Mouse (Mus musculus) cerebellum, adult 2 months (tissue): ENCODE measurements around the gene Senp5.

Source experiments
- CTCF ChIP-seq: fragments of 200-500 bp; IDR thresholded peaks from 2 replicates; pipeline ENCODE4 v1.5.1; 2011; ENCODE audit warnings: low read depth, mild to moderate bottlenecking, control low read depth, low read length, moderate library complexity, borderline replicate concordance; ENCODE audit not compliant: insufficient read depth
- POLR2A ChIP-seq: fragments of 200-500 bp; IDR thresholded peaks from 2 replicates; pipeline ENCODE4 v1.6.1; 2011; ENCODE audit warnings: low read length, control low read depth, borderline replicate concordance; ENCODE audit not compliant: insufficient read depth

GRCm38 (mm10) chr16:31979501-31979900 lies 23.6 kb downstream of the Senp5 start:
- TF ChIP-seq CTCF (no peak), POLR2A (no peak)
